Mouse (Mus musculus) lung, postnatal 0 days (tissue): ENCODE data around the gene Usp13. TPM values are rescaled to one million over a fixed set of nuclear protein-coding genes. Genes with fewer than 3 reads are reported as not detected.

Source experiments
- ATAC-seq: fragments of 200-750 bp; cut with Nextera tagmentation; 2 replicates; pipeline ENCODE4 v1.8.0; 2017; ENCODE audit warnings: moderate library complexity
- DNase-seq: peaks from one replicate; pipeline ENCODE4 v3.0.0-alpha.2; 2016; ENCODE audit warnings: low spot score
- H3K27ac ChIP-seq: fragments of 300-500 bp; sonication (generic); 2 replicates; pipeline ENCODE4 v1.5.1; 2014; ENCODE audit warnings: antibody characterized with exemption, mild to moderate bottlenecking, low read length, mixed read lengths
- H3K27me3 ChIP-seq: fragments of 300-500 bp; sonication (generic); replicated peaks from 2 replicates; pipeline ENCODE4 v1.6.1; 2014; ENCODE audit warnings: low read length, mixed read lengths; ENCODE audit not compliant: insufficient read depth
- H3K36me3 ChIP-seq: fragments of 300-500 bp; sonication (generic); 2 replicates; pipeline ENCODE4 v1.6.1; 2014; ENCODE audit warnings: low read length, mixed read lengths; ENCODE audit not compliant: insufficient read depth
- H3K4me1 ChIP-seq: fragments of 300-500 bp; sonication (generic); 2 replicates; pipeline ENCODE4 v1.6.1; 2014; ENCODE audit warnings: antibody characterized with exemption, low read depth, low read length, mixed read lengths; ENCODE audit not compliant: insufficient read depth
- H3K4me2 ChIP-seq: fragments of 300-500 bp; sonication (generic); replicated peaks from 2 replicates; pipeline ENCODE4 v1.6.1; 2014; ENCODE audit warnings: low read depth, mild to moderate bottlenecking, low read length, moderate library complexity, mixed read lengths
- H3K4me3 ChIP-seq: fragments of 300-500 bp; sonication (generic); 2 replicates; pipeline ENCODE4 v1.5.1; 2014; ENCODE audit warnings: low read depth, low read length
- H3K9ac ChIP-seq: fragments of 300-500 bp; sonication (generic); replicated peaks from 2 replicates; pipeline ENCODE4 v1.6.1; 2014; ENCODE audit warnings: low read depth, mild to moderate bottlenecking
- H3K9me3 ChIP-seq: fragments of 300-500 bp; sonication (generic); 2 replicates; pipeline ENCODE4 v1.6.1; 2016; ENCODE audit warnings: low read length, mixed read lengths
- CTCF ChIP-seq: IDR thresholded peaks from 2 replicates; pipeline ENCODE4 v1.5.1; 2016; ENCODE audit warnings: antibody characterized with exemption, mild to moderate bottlenecking
- EP300 ChIP-seq: IDR thresholded peaks from 2 replicates; pipeline ENCODE4 v1.6.1; 2016; ENCODE audit warnings: antibody characterized with exemption, mild to moderate bottlenecking, control low read depth
- WGBS: fragments of 180-500 bp; shearing (Covaris S2); extraction: QIAGEN DNeasy Blood & Tissue Kit; methylation state at CpG from one replicate; pipeline ENCODE4 v1.1.7; 2014; 5-methylcytosine and 5-hydroxymethylcytosine counted together
- polyA plus RNA-seq: library from polyadenylated mRNA; unstranded; fragments of >200 nt; fragmentation: Nextera tagmentation; extraction: Ambion mirVana; gene quantifications from 2 replicates; pipeline ENCODE4 v1.2.1, GENCODE M21; 2015

The Usp13 gene
- polyA plus RNA-seq, 1 experiment from 2014 or later, result 1.9 TPM

DNA sequence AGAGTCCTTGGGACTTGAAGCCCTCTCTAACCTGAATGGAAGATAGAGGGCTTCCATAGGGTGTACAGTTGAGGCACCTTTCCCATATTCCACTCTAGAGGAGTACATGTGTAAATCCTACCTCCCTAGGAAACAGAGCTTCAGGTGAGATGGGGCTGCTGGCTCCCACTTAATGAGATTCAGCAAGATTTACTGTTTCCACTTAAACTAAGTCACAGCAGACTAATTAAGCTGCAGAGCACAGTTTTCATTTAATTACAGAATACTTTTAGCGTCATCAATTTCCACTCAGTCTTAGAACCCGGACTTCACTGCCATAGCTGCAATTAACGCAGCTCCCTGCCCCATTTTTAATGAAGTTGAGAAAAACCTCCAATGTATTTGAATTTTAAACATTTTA lies 144.1 kb downstream of the Usp13 start:
- H3K27me3 ChIP-seq, result no peaks in the 10 kb centered on the region
- H3K36me3 ChIP-seq, result no peaks in the 10 kb centered on the region
- WGBS, result 86% methylated on average over 3 of the region's 3 CpGs
- H3K9me3 ChIP-seq, result no peaks in the 10 kb centered on the region
- no peak overlapping the region for H3K4me2 ChIP-seq
- H3K27ac ChIP-seq, result no peak overlapping the region
- TF ChIP-seq CTCF, result no peak
- TF ChIP-seq EP300, result no peak
- no peak overlapping the region for H3K9ac ChIP-seq
- ATAC-seq, result no peak
- DNase-seq, result no peak
- no peaks in the 10 kb centered on the region for H3K4me1 ChIP-seq
- H3K4me3 ChIP-seq, result no peak overlapping the region

- 2% methylated on average over 2 of the region's 2 CpGs for WGBS
- H3K9me3 ChIP-seq, result no peaks in the 10 kb centered on the region
- no peak for ATAC-seq
- no peak for TF ChIP-seq EP300
- peak; percentile 62 for TF ChIP-seq CTCF
- no peaks in the 10 kb centered on the region for H3K36me3 ChIP-seq
- H3K27ac ChIP-seq, result no peak overlapping the region
- H3K4me1 ChIP-seq, result no peaks in the 10 kb centered on the region
- no peak overlapping the region for H3K9ac ChIP-seq
- DNase-seq, result peak; percentile 67
- no peak overlapping the region for H3K4me2 ChIP-seq
- no peak overlapping the region for H3K4me3 ChIP-seq
- H3K27me3 ChIP-seq, result no peaks in the 10 kb centered on the region
These were observed 148.2 kb downstream of the Usp13 start for GRCm38 (mm10) chr3:32965528-32965927.

GRCm38 (mm10) chr3:32968671-32969425 lies 151.5 kb downstream of the Usp13 start:
- no peak for ATAC-seq
- no peak for DNase-seq
- no peak overlapping the region for H3K4me3 ChIP-seq
- TF ChIP-seq EP300 (no peak), CTCF (no peak)
- 68% methylated on average over 1 of the region's 1 CpGs for whole genome bisulfite sequencing
- no peaks in the 10 kb centered on the region for H3K36me3 ChIP-seq
- no peaks in the 10 kb centered on the region for H3K4me1 ChIP-seq
- no peak overlapping the region for H3K9ac ChIP-seq
- H3K4me2 ChIP-seq, result no peak overlapping the region
- no peaks in the 10 kb centered on the region for H3K27me3 ChIP-seq
- H3K27ac ChIP-seq, result no peak overlapping the region
- no peaks in the 10 kb centered on the region for H3K9me3 ChIP-seq

DNA sequence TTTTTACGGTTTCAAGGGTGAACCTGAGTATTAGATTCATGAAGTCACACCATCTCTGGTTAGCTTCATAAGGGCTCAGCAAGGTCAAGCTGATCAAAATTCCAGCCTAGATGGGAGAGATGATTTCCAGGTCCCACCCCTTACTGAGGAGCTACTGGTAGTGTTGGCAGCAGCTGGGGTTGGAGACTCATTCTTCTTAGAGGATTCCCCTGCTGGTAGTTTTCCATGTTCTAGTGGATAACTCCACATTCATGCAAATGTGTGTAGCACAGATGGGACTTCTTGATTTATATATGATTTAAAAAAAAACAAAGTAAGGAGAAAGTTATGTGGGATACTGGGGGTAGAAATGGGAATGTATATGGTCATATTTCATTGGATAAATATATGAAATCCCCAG lies 152.9 kb downstream of the Usp13 start:
- no peaks in the 10 kb centered on the region for H3K4me1 ChIP-seq
- H3K4me2 ChIP-seq, result no peak overlapping the region
- no peaks in the 10 kb centered on the region for H3K9me3 ChIP-seq
- H3K27ac ChIP-seq, result no peak overlapping the region
- H3K27me3 ChIP-seq, result no peaks in the 10 kb centered on the region
- H3K36me3 ChIP-seq, result no peaks in the 10 kb centered on the region
- no peak overlapping the region for H3K9ac ChIP-seq
- no peak overlapping the region for H3K4me3 ChIP-seq
- WGBS, result 96% methylated on average over 1 of the region's 1 CpGs
- no peak for DNase-seq
- ATAC-seq, result no peak
- no peak for TF ChIP-seq EP300

GRCm38 (mm10) chr3:32979238-32979637 lies 161.9 kb downstream of the Usp13 start:
- no peak for TF ChIP-seq EP300
- no peak for TF ChIP-seq CTCF
- DNase-seq (no peak), ATAC-seq (no peak)
- Histone ChIP-seq H3K9me3 (no peaks in the 10 kb centered on the region), H3K4me3 (no peak overlapping the region), H3K36me3 (no peaks in the 10 kb centered on the region), H3K4me1 (no peaks in the 10 kb centered on the region), H3K9ac (no peak overlapping the region), H3K27ac (no peak overlapping the region), H3K4me2 (no peak overlapping the region), H3K27me3 (no peaks in the 10 kb centered on the region)
- WGBS, result 66% methylated on average over 6 of the region's 6 CpGs

- H3K36me3 ChIP-seq, result no peaks in the 10 kb centered on the region
- H3K4me1 ChIP-seq, result no peaks in the 10 kb centered on the region
- no peak for DNase-seq
- no peak for ATAC-seq
- WGBS, result 65% methylated on average over 4 of the region's 4 CpGs
- no peak for TF ChIP-seq CTCF
- TF ChIP-seq EP300, result no peak
- H3K4me3 ChIP-seq, result no peak overlapping the region
- H3K27ac ChIP-seq, result no peak overlapping the region
- no peak overlapping the region for H3K4me2 ChIP-seq
- no peaks in the 10 kb centered on the region for H3K9me3 ChIP-seq
- no peaks in the 10 kb centered on the region for H3K27me3 ChIP-seq
- H3K9ac ChIP-seq, result no peak overlapping the region
These were observed 162.6 kb downstream of the Usp13 start for GRCm38 (mm10) chr3:32979981-32980380.

GRCm38 (mm10) chr3:32985141-32985540 lies 167.8 kb downstream of the Usp13 start:
- Histone ChIP-seq H3K27me3 (no peaks in the 10 kb centered on the region), H3K4me2 (no peak overlapping the region), H3K27ac (no peak overlapping the region), H3K36me3 (no peaks in the 10 kb centered on the region), H3K9ac (no peak overlapping the region), H3K4me3 (no peak overlapping the region), H3K4me1 (no peaks in the 10 kb centered on the region), H3K9me3 (no peaks in the 10 kb centered on the region)
- WGBS, result 67% methylated on average over 3 of the region's 3 CpGs
- DNase-seq (no peak), ATAC-seq (no peak)
- TF ChIP-seq CTCF (no peak), EP300 (no peak)

Other genes starting within 250 kb of the Usp13 start
- gene Gnb4, start 201.0 kb upstream of the Usp13 start, polyA plus RNA-seq, result 109 and 114 TPM in 2 replicates
- 78.3 and 79.5 TPM in 2 replicates for gene Actl6a, start 111.2 kb upstream of the Usp13 start, polyA plus RNA-seq
- gene Ndufb5, start 80.6 kb upstream of the Usp13 start, polyA plus RNA-seq, result 232 and 259 TPM in 2 replicates
- gene Mrpl47, start 79.9 kb upstream of the Usp13 start, polyA plus RNA-seq, result 15.4 and 16.1 TPM in 2 replicates